Mouse (Mus musculus): ENCODE results near the gene Shisal1.

DNA sequence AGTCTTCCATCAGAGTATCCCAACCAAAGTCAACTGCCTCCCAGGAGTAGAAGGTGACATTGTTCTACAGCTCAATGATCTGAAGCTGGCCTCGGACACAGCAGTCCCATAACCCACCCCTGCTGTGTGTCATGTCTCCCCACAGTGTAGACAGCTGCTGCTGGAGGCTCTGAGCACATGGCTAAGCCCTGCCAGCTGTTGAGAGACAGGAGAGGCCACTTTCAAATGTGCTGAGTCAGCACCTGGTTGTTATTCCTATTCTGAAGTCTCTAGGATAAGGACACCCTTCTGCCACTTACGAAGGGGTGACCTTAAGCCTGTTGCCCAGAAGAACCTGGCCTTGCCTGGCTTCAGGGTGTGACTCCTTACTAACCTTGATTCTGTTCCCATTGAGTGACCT, 14.5 kb upstream of the Shisal1 start:
- TF ChIP-seq HCFC1 (IDR thresholded peaks at IDR 0.05; ENCODE audit: low read depth, low read length) (no peak), POLR2A (IDR thresholded peaks at IDR 0.05; ENCODE audit: low read depth, low read length) (no peak), MAFK (IDR thresholded peaks at IDR 0.05; ENCODE audit: insufficient replicate concordance, low read length) (peak; percentile 94), CTCF (conservative IDR thresholded peaks at IDR 0.05 in 1 of 2, IDR thresholded peaks at IDR 0.05 in 1 of 2; ENCODE audit: low read depth in 2 of 2, low read length in 2 of 2) (no peak), TCF12 (IDR thresholded peaks at IDR 0.05; ENCODE audit: low read depth, low read length) (no peak), ETS1 (conservative IDR thresholded peaks at IDR 0.05; ENCODE audit: low read depth, low read length) (no peak), RCOR1 (conservative IDR thresholded peaks at IDR 0.05; ENCODE audit: low read depth, low read length) (no peak), JUN (IDR thresholded peaks at IDR 0.05; ENCODE audit: insufficient read depth, low read depth, low read length) (no peak), NELFE (IDR thresholded peaks at IDR 0.05; ENCODE audit: low read depth, low read length) (no peak), MAX (IDR thresholded peaks at IDR 0.05; ENCODE audit: low read length) (no peak), EP300 (IDR thresholded peaks at IDR 0.05; ENCODE audit: low read length) (no peak), BHLHE40 (IDR thresholded peaks at IDR 0.05; ENCODE audit: low read depth, low read length) (no peak), GABPA (IDR thresholded peaks at IDR 0.05; ENCODE audit: insufficient replicate concordance, low read depth, low read length) (no peak), TBP (conservative IDR thresholded peaks at IDR 0.05; ENCODE audit: low read depth, low read length) (no peak)
